Mouse (Mus musculus) spleen, postnatal 36 days (tissue): ENCODE measurements at regions not wholly inside any gene's neighbourhood (a gene's known extent, or its start where the extent isn't known, plus 50 kb on each side); places are given as distances from the start of the nearest gene placed in this dataset.

Experiments
- DNase-seq, 2 experiments: peaks; one replicate each; pipeline ENCODE4 v3.0.0; 2022; ENCODE audit warnings: low spot score in 2 of 2, mixed read lengths in 1 of 2

GRCm38 (mm10) chr10:19297669-19298068, 58.7 kb upstream of the Olig3 start:
- DNase-seq, result no peak

GRCm38 (mm10) chr10:19295388-19296013, 60.8 kb upstream of the Olig3 start:
- no peak for DNase-seq

GRCm38 (mm10) chr10:19291474-19291873, 64.9 kb upstream of the Olig3 start:
- DNase-seq, result no peak

GRCm38 (mm10) chr10:19291039-19291438, 65.3 kb upstream of the Olig3 start:
- DNase-seq, result peak; percentile 41 to 44

GRCm38 (mm10) chr10:19282166-19282565, 74.2 kb upstream of the Olig3 start:
- no peak for DNase-seq

GRCm38 (mm10) chr10:19281021-19281420, 75.3 kb upstream of the Olig3 start:
- no peak for DNase-seq

GRCm38 (mm10) chr10:19278189-19278842, 78.0 kb upstream of the Olig3 start:
- no peak for DNase-seq

GRCm38 (mm10) chr10:19277103-19277827, 79.1 kb upstream of the Olig3 start:
- no peak for DNase-seq

- DNase-seq, result no peak
Observed at GRCm38 (mm10) chr10:19274985-19275384, 81.3 kb upstream of the Olig3 start.

- no peak for DNase-seq
Observed at GRCm38 (mm10) chr10:19269418-19269817, 86.9 kb upstream of the Olig3 start.

- no peak for DNase-seq
Observed at GRCm38 (mm10) chr10:19268051-19268450, 88.3 kb upstream of the Olig3 start.

- DNase-seq, result peak; percentile 16 to 38
Observed at GRCm38 (mm10) chr10:19240102-19240759, 116.1 kb upstream of the Olig3 start.

- DNase-seq, result no peak
Observed at GRCm38 (mm10) chr10:19216240-19216639, 140.1 kb upstream of the Olig3 start.

GRCm38 (mm10) chr10:19209751-19210150, 146.6 kb upstream of the Olig3 start:
- DNase-seq, result no peak

GRCm38 (mm10) chr10:19208101-19208722, 148.1 kb upstream of the Olig3 start:
- no peak for DNase-seq

- no peak for DNase-seq
Observed at GRCm38 (mm10) chr10:19207505-19207904, 148.8 kb upstream of the Olig3 start.

- no peak for DNase-seq
Observed at GRCm38 (mm10) chr10:19200311-19200710, 156.0 kb upstream of the Olig3 start.

GRCm38 (mm10) chr10:19195676-19196075, 160.7 kb upstream of the Olig3 start:
- DNase-seq, result peak in 1 of 2 experiments; percentile 21

GRCm38 (mm10) chr10:19194646-19195045, 161.7 kb upstream of the Olig3 start:
- DNase-seq, result no peak

- no peak for DNase-seq
Observed at GRCm38 (mm10) chr10:19192971-19193758, 163.2 kb upstream of the Olig3 start.

GRCm38 (mm10) chr10:19192221-19192620, 164.1 kb upstream of the Olig3 start:
- peak in 1 of 2 experiments; percentile 17 for DNase-seq
